Mouse (Mus musculus): ENCODE measurements around the gene Tbx20. TPM values are rescaled to one million over a fixed set of nuclear protein-coding genes. Genes with fewer than 3 reads are reported as not detected.

Gene Tbx20
- polyA plus RNA-seq, 1 experiment = 20.6 TPM

GRCm38 (mm10) chr9:24771713-24772112 is 2.4 kb downstream of the Tbx20 start:
- Histone ChIP-seq H3K9me3 (replicated peaks; ENCODE audit: control insufficient read depth, insufficient read depth, low read length, poor library complexity, severe bottlenecking) (no peaks in the 10 kb centered on the region), H3K9ac (ENCODE audit: low read depth, poor library complexity, severe bottlenecking) (no peak overlapping the region), H3K27me3 (ENCODE audit: control insufficient read depth, insufficient read depth, low read length, poor library complexity, severe bottlenecking) (peaks cover 23% of the 10 kb centered on the region), H3K36me3 (ENCODE audit: control insufficient read depth, insufficient read depth, low read length, poor library complexity, severe bottlenecking) (no peaks in the 10 kb centered on the region), H3K4me3 (ENCODE audit: low read depth, low read length) (no peak overlapping the region), H3K27ac (ENCODE audit: insufficient read depth, low read length) (no peak overlapping the region), H3K4me1 (ENCODE audit: control insufficient read depth, insufficient read depth, low read length) (no peaks in the 10 kb centered on the region)
- TF ChIP-seq POLR2A (IDR thresholded peaks at IDR 0.05; ENCODE audit: insufficient read depth, low read length) = no peak
- TF ChIP-seq EP300 (IDR thresholded peaks at IDR 0.05; ENCODE audit: insufficient read depth, low read depth, low read length) = no peak
- no peak for TF ChIP-seq CTCF (IDR thresholded peaks at IDR 0.05; ENCODE audit: low read depth, low read length)

GRCm38 (mm10) chr9:24770941-24771405 is 3.1 kb downstream of the Tbx20 start:
- H3K4me3 ChIP-seq (ENCODE audit: low read depth, low read length) = peak overlapping the region; percentile 19
- H3K27me3 ChIP-seq (ENCODE audit: control insufficient read depth, insufficient read depth, low read length, poor library complexity, severe bottlenecking) = peaks cover 23% of the 10 kb centered on the region
- no peaks in the 10 kb centered on the region for H3K4me1 ChIP-seq (ENCODE audit: control insufficient read depth, insufficient read depth, low read length)
- H3K9ac ChIP-seq (ENCODE audit: low read depth, poor library complexity, severe bottlenecking) = peak overlapping the region; percentile 11
- TF ChIP-seq EP300 (IDR thresholded peaks at IDR 0.05; ENCODE audit: insufficient read depth, low read depth, low read length) (no peak), POLR2A (IDR thresholded peaks at IDR 0.05; ENCODE audit: insufficient read depth, low read length) (no peak), CTCF (IDR thresholded peaks at IDR 0.05; ENCODE audit: low read depth, low read length) (no peak)
- H3K27ac ChIP-seq (ENCODE audit: insufficient read depth, low read length) = no peak overlapping the region
- H3K36me3 ChIP-seq (ENCODE audit: control insufficient read depth, insufficient read depth, low read length, poor library complexity, severe bottlenecking) = no peaks in the 10 kb centered on the region
- no peaks in the 10 kb centered on the region for H3K9me3 ChIP-seq (replicated peaks; ENCODE audit: control insufficient read depth, insufficient read depth, low read length, poor library complexity, severe bottlenecking)

- no peaks in the 10 kb centered on the region for H3K4me1 ChIP-seq (ENCODE audit: control insufficient read depth, insufficient read depth, low read length)
- H3K9ac ChIP-seq (ENCODE audit: low read depth, poor library complexity, severe bottlenecking) = peak overlapping the region; percentile 11
- peak overlapping the region; percentile 19 for H3K4me3 ChIP-seq (ENCODE audit: low read depth, low read length)
- no peaks in the 10 kb centered on the region for H3K9me3 ChIP-seq (replicated peaks; ENCODE audit: control insufficient read depth, insufficient read depth, low read length, poor library complexity, severe bottlenecking)
- TF ChIP-seq POLR2A (IDR thresholded peaks at IDR 0.05; ENCODE audit: insufficient read depth, low read length) (no peak), EP300 (IDR thresholded peaks at IDR 0.05; ENCODE audit: insufficient read depth, low read depth, low read length) (no peak), CTCF (IDR thresholded peaks at IDR 0.05; ENCODE audit: low read depth, low read length) (no peak)
- peaks cover 21% of the 10 kb centered on the region for H3K27me3 ChIP-seq (ENCODE audit: control insufficient read depth, insufficient read depth, low read length, poor library complexity, severe bottlenecking)
- H3K27ac ChIP-seq (ENCODE audit: insufficient read depth, low read length) = no peak overlapping the region
- H3K36me3 ChIP-seq (ENCODE audit: control insufficient read depth, insufficient read depth, low read length, poor library complexity, severe bottlenecking) = no peaks in the 10 kb centered on the region
Measured at GRCm38 (mm10) chr9:24770149-24770940, 3.8 kb downstream of the Tbx20 start.

- Histone ChIP-seq H3K9me3 (replicated peaks; ENCODE audit: control insufficient read depth, insufficient read depth, low read length, poor library complexity, severe bottlenecking) (no peaks in the 10 kb centered on the region), H3K9ac (ENCODE audit: low read depth, poor library complexity, severe bottlenecking) (no peak overlapping the region), H3K27ac (ENCODE audit: insufficient read depth, low read length) (no peak overlapping the region), H3K4me1 (ENCODE audit: control insufficient read depth, insufficient read depth, low read length) (no peaks in the 10 kb centered on the region), H3K27me3 (ENCODE audit: control insufficient read depth, insufficient read depth, low read length, poor library complexity, severe bottlenecking) (peaks cover 18% of the 10 kb centered on the region), H3K36me3 (ENCODE audit: control insufficient read depth, insufficient read depth, low read length, poor library complexity, severe bottlenecking) (no peaks in the 10 kb centered on the region), H3K4me3 (ENCODE audit: low read depth, low read length) (no peak overlapping the region)
- TF ChIP-seq POLR2A (IDR thresholded peaks at IDR 0.05; ENCODE audit: insufficient read depth, low read length) (no peak), CTCF (IDR thresholded peaks at IDR 0.05; ENCODE audit: low read depth, low read length) (no peak), EP300 (IDR thresholded peaks at IDR 0.05; ENCODE audit: insufficient read depth, low read depth, low read length) (no peak)
Measured at GRCm38 (mm10) chr9:24769611-24770010, 4.5 kb downstream of the Tbx20 start.

- peaks cover 13% of the 10 kb centered on the region for H3K27me3 ChIP-seq (ENCODE audit: control insufficient read depth, insufficient read depth, low read length, poor library complexity, severe bottlenecking)
- H3K4me3 ChIP-seq (ENCODE audit: low read depth, low read length) = no peak overlapping the region
- no peaks in the 10 kb centered on the region for H3K9me3 ChIP-seq (replicated peaks; ENCODE audit: control insufficient read depth, insufficient read depth, low read length, poor library complexity, severe bottlenecking)
- TF ChIP-seq POLR2A (IDR thresholded peaks at IDR 0.05; ENCODE audit: insufficient read depth, low read length) (no peak), CTCF (IDR thresholded peaks at IDR 0.05; ENCODE audit: low read depth, low read length) (no peak), EP300 (IDR thresholded peaks at IDR 0.05; ENCODE audit: insufficient read depth, low read depth, low read length) (no peak)
- no peak overlapping the region for H3K9ac ChIP-seq (ENCODE audit: low read depth, poor library complexity, severe bottlenecking)
- H3K36me3 ChIP-seq (ENCODE audit: control insufficient read depth, insufficient read depth, low read length, poor library complexity, severe bottlenecking) = no peaks in the 10 kb centered on the region
- H3K4me1 ChIP-seq (ENCODE audit: control insufficient read depth, insufficient read depth, low read length) = no peaks in the 10 kb centered on the region
- H3K27ac ChIP-seq (ENCODE audit: insufficient read depth, low read length) = no peak overlapping the region
Measured at GRCm38 (mm10) chr9:24767056-24767455, 7.0 kb downstream of the Tbx20 start.

GRCm38 (mm10) chr9:24765572-24765971 is 8.5 kb downstream of the Tbx20 start:
- Histone ChIP-seq H3K36me3 (ENCODE audit: control insufficient read depth, insufficient read depth, low read length, poor library complexity, severe bottlenecking) (no peaks in the 10 kb centered on the region), H3K27ac (ENCODE audit: insufficient read depth, low read length) (no peak overlapping the region), H3K9ac (ENCODE audit: low read depth, poor library complexity, severe bottlenecking) (no peak overlapping the region), H3K4me1 (ENCODE audit: control insufficient read depth, insufficient read depth, low read length) (no peaks in the 10 kb centered on the region), H3K4me3 (ENCODE audit: low read depth, low read length) (no peak overlapping the region), H3K9me3 (replicated peaks; ENCODE audit: control insufficient read depth, insufficient read depth, low read length, poor library complexity, severe bottlenecking) (no peaks in the 10 kb centered on the region), H3K27me3 (ENCODE audit: control insufficient read depth, insufficient read depth, low read length, poor library complexity, severe bottlenecking) (peaks cover 4% of the 10 kb centered on the region)
- TF ChIP-seq POLR2A (IDR thresholded peaks at IDR 0.05; ENCODE audit: insufficient read depth, low read length) = no peak
- no peak for TF ChIP-seq CTCF (IDR thresholded peaks at IDR 0.05; ENCODE audit: low read depth, low read length)
- TF ChIP-seq EP300 (IDR thresholded peaks at IDR 0.05; ENCODE audit: insufficient read depth, low read depth, low read length) = no peak
